Mouse (Mus musculus) effector memory CD4-positive, alpha-beta T cell, adult 5 months (primary cell): ENCODE results near the gene Kcnj12. TPM values are rescaled to one million over a fixed set of nuclear protein-coding genes. Genes with fewer than 3 reads are reported as not detected.

Experiments used
- polyA plus RNA-seq: library from polyadenylated mRNA; unstranded; fragments of 100-300 nt; shearing (Covaris generic); gene quantifications from one replicate; pipeline ENCODE4 v1.2.1, GENCODE M21; 2017

Gene Kcnj12
- polyA plus RNA-seq = not detected

GRCm38 (mm10) chr11:61022550-61023391 lies at the start of gene Kcnj12:
Kcnj12 (plus strand) TSS chr11:61022564.

Other genes starting within 250 kb of the Kcnj12 start
- 17.7 TPM for gene Top3a, start 245.2 kb upstream of the Kcnj12 start, polyA plus RNA-seq
- gene Smcr8, start 245.0 kb upstream of the Kcnj12 start, polyA plus RNA-seq = 12.6 TPM
- gene Shmt1, start 210.8 kb upstream of the Kcnj12 start, polyA plus RNA-seq = 5.4 TPM
- 15.5 TPM for gene Dhrs7b, start 191.9 kb upstream of the Kcnj12 start, polyA plus RNA-seq
- gene Tmem11, start 143.3 kb upstream of the Kcnj12 start, polyA plus RNA-seq = 43.5 TPM
- 5.1 TPM for gene Natd1, start 107.8 kb upstream of the Kcnj12 start, polyA plus RNA-seq
- 171 TPM for gene Map2k3, start 90.5 kb upstream of the Kcnj12 start, polyA plus RNA-seq
- gene Tnfrsf13b, start 104.2 kb downstream of the Kcnj12 start, polyA plus RNA-seq = 25.0 TPM
- 76.3 TPM for gene Usp22, start 152.5 kb downstream of the Kcnj12 start, polyA plus RNA-seq
- not detected for gene Aldh3a1, start 185.0 kb downstream of the Kcnj12 start, polyA plus RNA-seq
- gene Aldh3a2, start 244.9 kb downstream of the Kcnj12 start, polyA plus RNA-seq = 30.7 TPM